Mouse (Mus musculus): ENCODE results near the gene Rbms1.

DNA sequence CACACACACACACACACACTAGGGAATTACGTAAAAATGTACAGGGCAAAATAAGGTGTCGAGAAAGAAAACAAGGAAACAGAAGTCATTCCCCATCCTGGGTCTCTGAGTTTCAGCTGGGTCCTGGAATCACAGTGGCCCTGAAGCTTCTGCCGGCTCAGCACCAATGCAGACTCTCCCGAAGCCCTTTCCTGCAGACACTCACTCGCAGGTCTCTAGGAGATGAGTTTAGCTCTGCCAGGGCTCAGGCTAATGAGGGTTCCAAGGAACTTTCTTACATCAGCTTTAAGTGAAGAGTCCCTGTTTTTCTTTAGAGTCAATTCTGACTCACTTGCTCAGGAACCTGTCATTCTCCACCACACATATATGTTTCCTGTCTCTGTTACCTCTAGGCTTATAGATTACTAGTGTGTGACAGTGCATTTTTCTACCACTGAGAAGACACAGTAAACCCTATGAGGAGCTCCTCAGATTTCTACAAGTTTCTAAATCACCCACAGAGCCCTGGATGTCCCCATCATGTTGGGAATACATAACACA lies 98.7 kb downstream of the Rbms1 start:
- TF ChIP-seq POLR2A (IDR thresholded peaks at IDR 0.05; ENCODE audit: borderline replicate concordance, control insufficient read depth, low read depth, low read length) (no peak), CTCF (IDR thresholded peaks at IDR 0.05; ENCODE audit: control insufficient read depth, insufficient read depth, low read length) (no peak)

All from bone marrow, adult 2 months (tissue).